Mouse (Mus musculus): ENCODE measurements around the gene Anapc1. TPM values are rescaled to one million over a fixed set of nuclear protein-coding genes. Genes with fewer than 3 reads are reported as not detected.

Gene Anapc1
- total and polyA plus RNA-seq, 3 experiments = 51.7 to 146 (median 92.0) TPM

DNA sequence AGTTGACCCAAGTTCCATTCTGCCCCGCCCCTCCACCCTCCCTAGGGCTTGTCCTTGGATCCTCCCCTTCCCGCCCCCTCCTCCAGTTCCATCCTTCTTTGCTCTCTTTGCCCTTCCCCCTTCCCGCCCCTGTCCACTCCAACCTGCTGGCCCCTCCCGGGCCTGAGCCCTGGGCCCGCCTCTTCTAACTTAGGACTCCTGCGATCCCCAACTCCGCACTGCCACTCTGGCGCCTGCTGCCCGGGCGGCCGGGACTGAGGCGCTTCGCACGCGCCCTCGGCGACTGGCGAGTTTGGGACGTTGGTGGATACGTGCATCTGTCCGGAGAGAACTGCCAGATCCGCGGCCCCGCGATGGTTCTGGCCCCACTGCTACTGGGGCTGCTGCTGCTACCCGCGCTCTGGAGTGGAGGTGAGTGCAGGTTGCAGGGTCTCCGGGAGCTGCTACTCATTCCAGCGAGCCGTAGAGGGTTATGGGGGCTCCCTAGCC lies 11.5 kb upstream of the Anapc1 start, which contains the start of gene Mertk:
Gene Mertk, plus strand, starts transcription at position 264 of the 489 bp plus-strand sequence.
- Histone ChIP-seq H3K4me3 (replicated peaks in 1 of 3; ENCODE audit: low read depth in 2 of 3, low read length in 2 of 3, poor library complexity in 1 of 3) (no peak within 1 kb of the TSS), H3K27ac (ENCODE audit: insufficient read depth, low read depth) (no peak within 1 kb of the TSS), H3K4me1 (ENCODE audit: control insufficient read depth in 1 of 2, insufficient read depth in 2 of 2) (peaks cover 0 to 4% of the 10 kb centered on the region in 2 experiments; a peak in 2 of 4 replicates), H3K9ac (ENCODE audit: insufficient read depth, low read depth) (no peak within 1 kb of the TSS), H3K36me3 (replicated peaks in 1 of 2; ENCODE audit: control insufficient read depth in 1 of 2, insufficient read depth in 1 of 2, low read length in 1 of 2) (no peaks in the 10 kb centered on the region), H3K9me3 (replicated peaks; ENCODE audit: low read length) (no peaks in the 10 kb centered on the region), H3K4me2 (ENCODE audit: insufficient read depth, low read depth, poor library complexity, severe bottlenecking) (peak within 1 kb of the TSS; percentile 3; the same call in 1 of the 2 replicates), H3K79me2 (replicated peaks; ENCODE audit: control insufficient read depth, extremely low read depth, insufficient read depth, poor library complexity, severe bottlenecking) (no peaks in the 10 kb centered on the region), H3K27me3 (replicated peaks) (no peaks in the 10 kb centered on the region)
- no peak for TF ChIP-seq CHD2 (IDR thresholded peaks at IDR 0.05; ENCODE audit: low read length)
- TF ChIP-seq TBP (conservative IDR thresholded peaks at IDR 0.05; ENCODE audit: low read depth, low read length) = no peak
- no peak for TF ChIP-seq ELF1 (IDR thresholded peaks at IDR 0.05; ENCODE audit: low read depth, low read length)
- no peak for TF ChIP-seq MXI1 (IDR thresholded peaks at IDR 0.05; ENCODE audit: low read depth, low read length)
- no peak for TF ChIP-seq PAX5 (IDR thresholded peaks at IDR 0.05; ENCODE audit: low read length)
- TF ChIP-seq ETS1 (conservative IDR thresholded peaks at IDR 0.05; ENCODE audit: low read depth, low read length) = no peak
- TF ChIP-seq POLR2AphosphoS2 (IDR thresholded peaks at IDR 0.05; ENCODE audit: low read depth, low read length) = no peak
- TF ChIP-seq ZNF384 (IDR thresholded peaks at IDR 0.05; ENCODE audit: low read depth, low read length) = no peak
- TF ChIP-seq CTCF (conservative IDR thresholded peaks at IDR 0.05 in 1 of 2, IDR thresholded peaks at IDR 0.05 in 1 of 2; ENCODE audit: low read depth in 2 of 2, low read length in 2 of 2) = no peak
- no peak for TF ChIP-seq UBTF (IDR thresholded peaks at IDR 0.05; ENCODE audit: low read depth, low read length)
- TF ChIP-seq EP300 (IDR thresholded peaks at IDR 0.05; ENCODE audit: low read length) = no peak
- TF ChIP-seq MAFK (IDR thresholded peaks at IDR 0.05; ENCODE audit: insufficient replicate concordance, low read length) = no peak
- no peak for TF ChIP-seq ZKSCAN1 (IDR thresholded peaks at IDR 0.05; ENCODE audit: borderline replicate concordance, low read depth, low read length)
- no peak for TF ChIP-seq MAX (IDR thresholded peaks at IDR 0.05; ENCODE audit: low read length)
- TF ChIP-seq NRF1 (IDR thresholded peaks at IDR 0.05; ENCODE audit: low read depth, low read length) = no peak
- no peak for TF ChIP-seq SMC3 (IDR thresholded peaks at IDR 0.05; ENCODE audit: low read depth, low read length)
- TF ChIP-seq SIN3A (IDR thresholded peaks at IDR 0.05; ENCODE audit: low read length) = no peak
- TF ChIP-seq TCF12 (IDR thresholded peaks at IDR 0.05; ENCODE audit: low read depth, low read length) = no peak
- dilution Hi-C loops (cut with MboI; ENCODE audit: extremely low pct_ligation_motif_present, extremely low pct_unique_long_range_greater_than_20kb, low sequenced_read_pairs) = no loop called here
- DNase-seq (ENCODE audit: extremely low read depth) = no peak
- in situ Hi-C loops (cut with MboI; ENCODE audit: low pct_ligation_motif_present, low pct_unique_long_range_greater_than_20kb, low sequenced_read_pairs) = loop anchor here (5.0 to 25.0 kb wide), 2 partner anchors 119 to 564 kb away; partner anchors contain the start of gene Tmem87b

DNA sequence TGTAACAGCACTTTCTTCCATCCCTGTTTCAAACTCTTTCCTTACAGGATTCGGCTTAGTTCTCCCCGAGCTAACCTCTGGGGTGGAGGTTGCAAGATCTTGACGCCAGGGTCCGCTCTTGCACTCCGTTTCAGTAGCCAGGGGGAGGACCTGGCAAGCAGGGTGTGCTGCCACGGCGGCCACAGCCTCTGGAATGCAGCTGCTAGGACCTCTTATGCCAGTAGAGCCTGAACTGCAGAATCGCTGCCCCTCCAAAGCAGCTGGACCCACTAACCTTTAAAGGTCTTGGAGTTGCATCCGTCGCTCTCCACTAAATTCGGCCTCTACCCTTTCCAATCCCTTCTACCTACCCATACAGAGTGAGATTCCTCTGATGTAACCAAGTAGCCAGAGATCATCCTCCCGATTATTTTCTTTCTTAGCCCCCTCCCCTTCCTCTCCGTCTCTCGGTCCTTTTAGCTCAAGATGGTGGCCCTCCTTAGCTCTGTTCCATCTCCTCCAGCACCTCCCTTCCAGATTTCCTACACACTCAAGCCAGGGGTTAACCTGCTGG lies 11.0 kb upstream of the Anapc1 start:
- no peaks in the 10 kb centered on the region for H3K27me3 ChIP-seq (replicated peaks)
- TF ChIP-seq ZC3H11A (IDR thresholded peaks at IDR 0.05; ENCODE audit: low read depth, low read length) = peak; percentile 31; the same call in 1 of the 2 replicates
- TF ChIP-seq SMC3 (IDR thresholded peaks at IDR 0.05; ENCODE audit: low read depth, low read length) = peak; percentile 93
- TF ChIP-seq MAFK (IDR thresholded peaks at IDR 0.05; ENCODE audit: insufficient replicate concordance, low read length) = no peak
- TF ChIP-seq CTCF (conservative IDR thresholded peaks at IDR 0.05 in 1 of 2, IDR thresholded peaks at IDR 0.05 in 1 of 2; ENCODE audit: low read depth in 2 of 2, low read length in 2 of 2) = peak; percentile 13 to 91; a peak in 2 of 4 replicates
- TF ChIP-seq MYC (IDR thresholded peaks at IDR 0.05; ENCODE audit: low read depth, low read length) = no peak
- peak; percentile 91 for TF ChIP-seq RAD21 (IDR thresholded peaks at IDR 0.05; ENCODE audit: low read depth, low read length)
- TF ChIP-seq NELFE (IDR thresholded peaks at IDR 0.05; ENCODE audit: low read depth, low read length) = 0 out of 2 replicates have a peak, but pooled peaks have one; percentile 3
- TF ChIP-seq POLR2A (IDR thresholded peaks at IDR 0.05; ENCODE audit: low read depth, low read length) = no peak
- no peaks in the 10 kb centered on the region for H3K79me2 ChIP-seq (replicated peaks; ENCODE audit: control insufficient read depth, extremely low read depth, insufficient read depth, poor library complexity, severe bottlenecking)
- H3K9me3 ChIP-seq (replicated peaks; ENCODE audit: low read length) = no peaks in the 10 kb centered on the region
- no peak overlapping the region for H3K27ac ChIP-seq (ENCODE audit: insufficient read depth, low read depth)
- peak; percentile 45 for DNase-seq (ENCODE audit: extremely low read depth)
- in situ Hi-C loops (cut with MboI; ENCODE audit: low pct_ligation_motif_present, low pct_unique_long_range_greater_than_20kb, low sequenced_read_pairs) (loop anchor here (5.0 to 25.0 kb wide), 2 partner anchors 119 to 564 kb away; partner anchors contain the start of gene Tmem87b), dilution Hi-C loops (cut with MboI; ENCODE audit: extremely low pct_ligation_motif_present, extremely low pct_unique_long_range_greater_than_20kb, low sequenced_read_pairs) (no loop called here)
- no peak overlapping the region for H3K9ac ChIP-seq (ENCODE audit: insufficient read depth, low read depth)
- no peaks in the 10 kb centered on the region for H3K36me3 ChIP-seq (replicated peaks in 1 of 2; ENCODE audit: control insufficient read depth in 1 of 2, insufficient read depth in 1 of 2, low read length in 1 of 2)
- peak overlapping the region; percentile 3; the same call in 1 of the 2 replicates for H3K4me2 ChIP-seq (ENCODE audit: insufficient read depth, low read depth, poor library complexity, severe bottlenecking)
- H3K4me3 ChIP-seq (replicated peaks in 1 of 3; ENCODE audit: low read depth in 2 of 3, low read length in 2 of 3, poor library complexity in 1 of 3) = no peak overlapping the region
- peaks cover 0 to 4% of the 10 kb centered on the region in 2 experiments; a peak in 2 of 4 replicates for H3K4me1 ChIP-seq (ENCODE audit: control insufficient read depth in 1 of 2, insufficient read depth in 2 of 2)

Data from CH12.LX (cell line).